Mouse (Mus musculus): ENCODE measurements around the gene Vwf.

Vwf gene

GRCm38 (mm10) chr6:125589075-125589474 is 42.5 kb downstream of the Vwf start:
- no peak for DNase-seq

GRCm38 (mm10) chr6:125590056-125590455 is 43.5 kb downstream of the Vwf start:
- no peak for DNase-seq

GRCm38 (mm10) chr6:125590471-125590870 is 43.9 kb downstream of the Vwf start:
- DNase-seq = no peak

GRCm38 (mm10) chr6:125591652-125592385 is 45.2 kb downstream of the Vwf start:
- DNase-seq = no peak

- DNase-seq = no peak
Observed at GRCm38 (mm10) chr6:125592536-125592935, 46.0 kb downstream of the Vwf start.

DNA sequence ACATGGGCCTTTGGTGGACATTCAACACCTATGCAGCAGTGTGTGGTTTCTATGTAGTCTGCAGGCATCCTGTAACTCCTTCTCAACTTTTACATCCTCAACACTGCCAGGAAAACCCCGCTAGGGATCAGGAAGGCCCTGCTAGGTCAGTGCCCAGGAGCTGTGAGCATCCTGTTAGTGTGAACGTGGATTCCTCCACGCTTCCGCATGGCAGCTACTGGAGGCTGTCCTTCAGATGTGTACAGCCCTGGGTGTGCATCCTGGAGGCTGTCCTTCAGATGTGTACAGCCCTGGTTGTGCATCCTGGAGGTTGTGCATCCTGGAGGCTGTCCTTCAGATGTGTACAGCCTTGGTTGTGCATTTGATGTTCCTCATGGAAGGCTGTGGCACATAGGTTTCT is 47.7 kb downstream of the Vwf start:
- no peak for DNase-seq

GRCm38 (mm10) chr6:125594825-125595224 is 48.3 kb downstream of the Vwf start:
- DNase-seq = no peak

DNA sequence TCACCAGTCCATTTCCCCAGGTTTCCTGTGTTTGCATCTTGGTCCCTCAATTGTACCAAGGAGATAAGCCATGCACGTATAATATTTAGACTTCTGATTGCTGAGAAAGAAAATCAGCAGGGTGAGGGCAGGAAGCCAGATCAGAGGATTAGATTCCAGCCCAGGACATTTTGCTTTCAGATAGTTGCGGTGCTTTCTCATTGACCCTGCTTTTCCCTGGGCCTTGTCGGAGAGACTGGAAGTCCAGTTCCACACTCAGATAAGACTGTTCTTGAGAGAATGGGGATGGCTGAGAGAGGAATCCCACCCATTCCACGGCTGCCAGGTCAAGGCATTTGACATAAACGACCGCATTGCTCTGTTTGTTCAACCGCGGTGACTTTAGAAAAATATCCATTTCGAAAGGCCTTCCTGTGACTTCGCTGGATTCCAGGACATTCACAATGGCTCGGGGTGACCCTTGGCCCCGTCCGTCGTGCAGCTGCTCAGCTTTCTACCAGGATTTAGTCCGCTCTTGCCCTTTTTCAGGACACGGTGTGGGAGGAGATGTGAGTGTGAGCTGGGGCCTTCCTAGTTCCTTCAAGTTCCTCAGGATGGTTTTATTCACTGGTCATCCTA is 50.2 kb downstream of the Vwf start:
- no peak for DNase-seq

GRCm38 (mm10) chr6:125597716-125598115 is 51.1 kb downstream of the Vwf start:
- no peak for DNase-seq

DNA sequence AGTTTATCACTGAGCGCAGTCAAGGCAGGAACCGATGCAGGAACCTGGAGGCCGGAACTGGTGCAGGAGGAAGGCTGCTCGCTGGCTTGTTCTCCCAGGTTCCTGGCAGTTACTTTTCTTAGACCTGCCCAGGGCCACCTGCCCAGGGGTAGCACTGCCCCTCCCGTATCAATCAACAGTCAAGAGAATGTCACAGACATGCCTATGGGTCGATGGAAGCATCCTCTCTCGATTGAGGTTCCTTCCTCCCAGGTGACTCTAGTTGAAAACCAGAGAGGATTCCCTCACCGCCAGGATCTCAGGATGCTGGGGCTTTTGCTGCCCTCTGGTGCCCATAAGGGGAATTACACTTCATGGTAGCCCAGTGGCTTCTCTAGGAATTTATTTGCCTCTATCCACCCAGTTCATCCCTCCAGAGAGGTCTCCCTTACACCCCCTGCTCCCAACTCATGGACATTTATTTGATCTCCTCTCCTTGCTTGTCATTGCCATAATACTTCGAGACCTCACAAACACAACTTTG is 53.5 kb downstream of the Vwf start:
- peak; percentile 68 for DNase-seq

DNA sequence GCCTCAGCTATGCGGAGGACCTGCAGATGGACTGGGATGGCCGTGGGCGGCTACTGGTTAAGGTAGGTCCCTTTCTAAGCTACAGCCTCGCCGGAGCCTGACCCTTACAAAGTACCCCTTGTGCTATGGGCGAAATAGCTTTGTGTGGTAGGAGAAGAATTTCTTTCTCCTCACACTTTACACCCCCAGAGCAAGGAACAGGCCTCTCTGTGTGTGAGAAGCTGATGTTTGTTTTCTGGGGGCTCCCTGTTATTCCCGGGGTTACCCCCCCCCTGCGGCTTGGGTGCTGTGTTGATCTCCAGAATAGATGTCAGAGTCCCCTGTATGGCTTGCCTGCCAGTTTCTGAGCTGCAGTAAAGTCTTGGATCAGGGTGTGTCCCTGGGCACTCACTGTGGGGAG is 54.1 kb downstream of the Vwf start:
- no peak for DNase-seq

DNA sequence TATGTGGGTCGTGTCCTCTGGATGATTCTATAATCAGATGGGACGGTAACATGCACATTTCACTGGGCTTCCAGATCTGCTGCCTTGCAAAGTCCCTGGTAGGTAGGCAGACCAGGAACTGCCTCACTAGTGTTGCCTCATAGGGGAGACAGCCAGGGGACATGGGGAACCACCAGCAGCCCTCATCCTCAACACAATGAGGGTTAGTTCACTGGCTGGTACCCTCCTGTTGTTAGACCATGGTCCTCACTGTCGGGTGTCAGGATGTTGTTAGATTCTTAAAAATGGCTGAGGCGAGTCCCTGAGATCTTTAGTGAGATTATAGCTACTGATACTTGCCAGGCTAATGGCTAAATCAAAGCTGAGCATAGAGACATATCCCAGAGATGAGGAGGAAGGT is 54.6 kb downstream of the Vwf start:
- no peak for DNase-seq

DNA sequence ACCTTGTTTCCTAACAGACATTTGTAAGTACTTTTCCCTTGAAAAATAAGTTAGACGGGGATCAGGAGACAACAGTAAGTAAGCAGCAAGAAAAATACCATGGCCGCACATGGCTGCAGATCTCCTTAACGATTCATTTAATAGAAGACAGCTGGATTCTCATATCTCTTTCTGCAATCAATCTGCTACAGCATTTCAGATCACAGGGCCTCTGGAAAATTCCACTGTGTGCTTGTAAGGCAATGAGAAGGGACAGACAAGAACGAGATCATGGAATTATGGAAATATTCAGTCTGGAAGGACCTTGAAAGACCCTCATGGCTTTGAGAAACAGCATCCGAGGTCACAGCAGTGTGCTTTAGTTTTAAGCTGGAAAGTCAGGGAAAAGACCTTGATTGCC is 55.2 kb downstream of the Vwf start:
- no peak for DNase-seq

- no peak for DNase-seq
Observed at GRCm38 (mm10) chr6:125602354-125602753, 55.8 kb downstream of the Vwf start.

DNA sequence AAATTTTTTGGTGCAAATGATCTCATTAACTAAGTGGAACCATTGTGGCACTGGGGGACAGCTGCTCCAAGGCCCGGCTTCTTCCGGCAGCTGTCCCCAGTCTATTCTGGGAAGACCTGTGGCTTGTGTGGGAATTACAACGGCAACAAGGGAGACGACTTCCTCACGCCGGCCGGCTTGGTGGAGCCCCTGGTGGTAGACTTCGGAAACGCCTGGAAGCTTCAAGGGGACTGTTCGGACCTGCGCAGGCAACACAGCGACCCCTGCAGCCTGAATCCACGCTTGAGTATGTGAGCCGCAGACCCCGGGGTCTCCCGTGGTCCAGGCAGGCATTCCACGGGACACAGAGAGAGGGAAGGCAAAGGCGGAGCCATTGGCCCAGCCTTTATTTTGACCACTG is 56.7 kb downstream of the Vwf start:
- peak; percentile 60 for DNase-seq

DNA sequence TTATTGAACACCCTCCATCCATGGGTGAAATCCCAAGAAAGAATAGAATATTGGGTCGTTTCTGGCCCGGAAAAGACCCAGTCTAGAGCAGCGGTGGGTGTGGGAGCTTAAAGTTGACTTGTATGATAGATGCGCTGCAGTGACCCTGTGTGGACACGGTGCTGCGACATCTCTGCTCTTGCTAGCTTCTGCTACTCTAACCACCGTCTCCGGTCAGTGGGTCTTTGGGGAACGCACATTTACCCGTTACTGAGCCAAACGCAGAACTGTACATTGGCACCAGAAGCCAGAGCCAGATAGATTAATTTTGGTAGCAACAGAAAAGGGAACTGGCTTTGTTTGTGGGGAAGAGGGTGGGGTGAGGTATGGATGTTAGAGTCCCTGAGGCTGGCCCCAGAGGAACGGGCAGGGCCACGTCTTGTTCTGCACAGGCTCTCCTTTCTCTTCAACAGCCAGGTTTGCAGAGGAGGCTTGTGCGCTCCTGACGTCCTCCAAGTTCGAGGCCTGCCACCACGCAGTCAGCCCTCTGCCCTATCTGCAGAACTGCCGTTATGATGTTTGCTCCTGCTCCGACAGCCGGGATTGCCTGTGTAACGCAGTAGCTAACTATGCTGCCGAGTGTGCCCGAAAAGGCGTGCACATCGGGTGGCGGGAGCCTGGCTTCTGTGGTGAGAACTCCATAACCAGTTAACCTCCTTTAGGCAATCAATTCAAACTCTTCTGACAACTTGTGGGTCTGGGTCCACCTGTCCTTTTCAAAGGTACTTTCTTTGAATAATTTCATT is 57.3 kb downstream of the Vwf start:
- no peak for DNase-seq

- DNase-seq = peak; percentile 73
Observed at GRCm38 (mm10) chr6:125604463-125605191, 58.1 kb downstream of the Vwf start.

GRCm38 (mm10) chr6:125609025-125609424 is 62.5 kb downstream of the Vwf start:
- DNase-seq = no peak

DNA sequence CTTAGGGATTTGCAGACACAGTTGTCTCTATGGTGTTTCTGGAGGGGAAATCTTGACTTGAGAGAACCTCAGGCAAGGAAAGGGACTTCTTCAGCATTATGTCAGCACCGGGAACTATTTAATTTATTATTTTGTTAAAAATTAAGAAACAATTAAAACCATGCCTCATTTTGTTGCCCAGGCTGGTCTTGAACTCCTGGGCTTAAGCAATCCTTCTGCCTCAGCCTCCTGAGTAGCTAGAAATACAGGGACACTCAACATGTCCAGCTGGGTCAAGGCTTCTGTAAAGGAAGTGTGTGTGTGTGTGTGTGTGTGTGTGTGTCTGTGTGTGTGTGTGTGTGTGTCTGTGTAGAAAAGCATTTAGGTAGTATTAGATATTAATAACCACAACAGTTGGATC is 71.3 kb downstream of the Vwf start:
- DNase-seq = no peak

DNA sequence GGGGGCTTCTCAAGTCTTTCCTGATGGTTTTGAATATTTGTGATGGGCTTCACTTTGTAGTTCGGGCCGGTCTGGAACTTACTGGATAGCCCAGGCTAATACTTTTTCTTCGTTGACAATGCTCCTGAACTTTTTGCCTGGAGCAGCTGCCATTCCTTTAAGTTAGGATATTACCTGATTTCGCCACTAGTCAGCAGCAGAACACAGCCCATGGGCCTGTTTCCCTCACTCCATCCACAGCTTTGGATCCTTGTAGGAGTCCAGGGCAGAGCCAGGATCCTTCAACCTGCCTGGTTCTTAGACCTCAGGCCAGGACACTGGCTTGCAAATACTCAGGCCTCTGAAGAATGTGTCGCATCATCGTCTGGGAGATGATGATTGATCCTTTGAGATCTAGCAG is 74.2 kb downstream of the Vwf start:
- peak; percentile 54 for DNase-seq

- DNase-seq = no peak
Observed at GRCm38 (mm10) chr6:125622434-125622833, 75.9 kb downstream of the Vwf start.

- DNase-seq = no peak
Observed at GRCm38 (mm10) chr6:125640486-125640885, 93.9 kb downstream of the Vwf start.

DNA sequence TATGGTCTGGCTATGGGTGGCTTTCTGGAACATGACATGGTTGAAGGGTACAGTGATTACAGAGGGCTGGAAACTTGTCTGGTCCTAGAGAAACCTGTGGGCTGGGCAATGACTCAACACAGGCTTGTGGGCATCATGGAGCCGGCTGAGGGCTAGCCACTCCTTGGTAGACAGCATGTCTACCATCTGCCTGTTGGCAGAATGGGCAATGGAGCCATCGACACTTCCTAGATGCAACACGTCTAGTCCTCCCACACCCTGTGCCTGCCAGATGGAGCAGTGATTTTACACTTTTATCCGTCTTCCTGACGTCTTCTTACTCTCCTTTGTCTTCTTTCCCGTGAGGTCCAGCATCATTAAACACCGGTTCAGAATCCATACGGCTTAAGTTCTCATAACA is 94.6 kb downstream of the Vwf start:
- peak; percentile 69 for DNase-seq
